Mouse (Mus musculus): ENCODE data around the gene Olfr316.

- no peak for TF ChIP-seq CTCF (IDR thresholded peaks at IDR 0.05; ENCODE audit: extremely low read depth, insufficient read depth, low read length)
- TF ChIP-seq POLR2A (IDR thresholded peaks at IDR 0.05; ENCODE audit: extremely low read depth, insufficient read depth, low read length) = no peak
Measured at GRCm38 (mm10) chr11:58719701-58720100, 32.8 kb upstream of the Olfr316 start.
